Mouse (Mus musculus) bone marrow, adult 2 months (tissue): Measurements from ENCODE around the gene Gm3404. TPM values are rescaled to one million over a fixed set of nuclear protein-coding genes. Genes with fewer than 3 reads are reported as not detected.
"Not testable (repeated sequence)": the region's sequence is repeated elsewhere in the genome, so short reads cannot be mapped to it uniquely, and the experiment has no call there.

Experiments used
- H3K27ac ChIP-seq: fragments of 200-500 bp; 2 replicates; pipeline ENCODE4 v1.5.1; 2012; ENCODE audit warnings: low read depth, mild to moderate bottlenecking, control low read depth, inconsistent platforms, low read length; ENCODE audit not compliant: control insufficient read depth, poor library complexity, insufficient read depth
- H3K4me1 ChIP-seq: fragments of 200-500 bp; 2 replicates; pipeline ENCODE4 v1.6.1; 2011; ENCODE audit warnings: low read length; ENCODE audit not compliant: control insufficient read depth, insufficient read depth
- H3K4me3 ChIP-seq: fragments of 200-500 bp; replicated peaks from 2 replicates; pipeline ENCODE3; 2011; ENCODE audit warnings: mild to moderate bottlenecking, low read depth, low read length, control low read depth; ENCODE audit not compliant: control insufficient read depth
- CTCF ChIP-seq: fragments of 200-500 bp; IDR thresholded peaks from 2 replicates; pipeline ENCODE4 v1.5.1; 2011; ENCODE audit warnings: low read length, control low read depth; ENCODE audit not compliant: control insufficient read depth, insufficient read depth
- POLR2A ChIP-seq: fragments of 200-500 bp; IDR thresholded peaks from 2 replicates; pipeline ENCODE4 v1.6.1; 2011; ENCODE audit warnings: low read depth, mild to moderate bottlenecking, control low read depth, low read length, borderline replicate concordance; ENCODE audit not compliant: control insufficient read depth
- WGBS: fragments of 180-500 bp; shearing (Covaris S2); methylation state at CpG from one replicate; pipeline ENCODE4 v1.1.7; 2018; 5-methylcytosine and 5-hydroxymethylcytosine counted together
- polyA plus RNA-seq: library from polyadenylated mRNA; stranded (reverse); fragments of >200 nt; gene quantifications from 2 replicates; pipeline ENCODE4 v1.2.4, GENCODE M21; 2011; ENCODE audit warnings: low replicate concordance; ENCODE audit not compliant: missing spikeins, insufficient read depth, insufficient read length

The Gm3404 gene
- polyA plus RNA-seq, 1 experiment: not detected

GRCm38 (mm10) chr5:146567054-146567453 is 41.5 kb downstream of the Gm3404 start:
- 58% methylated on average over 4 of the region's 4 CpGs for WGBS

DNA sequence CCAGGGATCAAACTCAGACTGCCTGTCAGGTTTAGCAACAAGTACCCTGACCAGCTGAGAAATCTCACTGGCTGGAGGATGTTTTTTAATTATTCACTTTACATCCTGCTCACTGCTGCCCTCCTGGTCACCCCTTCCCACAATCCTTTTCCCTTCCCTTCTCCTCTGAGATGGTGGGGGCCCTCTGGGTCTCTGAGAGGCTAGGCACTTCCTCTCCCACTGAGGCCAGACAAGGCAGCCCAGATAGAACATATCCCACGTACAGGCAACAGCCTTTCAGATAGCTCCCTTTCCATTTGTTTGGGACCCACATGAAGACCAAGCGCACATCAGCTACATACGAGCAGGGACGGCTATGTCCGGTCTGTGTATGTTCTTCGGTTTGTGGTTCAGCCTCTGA is 44.6 kb downstream of the Gm3404 start:
- H3K27ac ChIP-seq, H3K4me3 ChIP-seq, H3K4me1 ChIP-seq: not testable (repeated sequence)
- WGBS: 68% methylated on average over 6 of the region's 6 CpGs

More at GRCm38 (mm10) chr5:146567054-146567453, 41.5 kb downstream of the Gm3404 start:
- TF ChIP-seq POLR2A: no peak
- TF ChIP-seq CTCF: peak; percentile 42; the same call in 1 of the 2 replicates
- no peak overlapping the region for H3K4me3 ChIP-seq
- no peaks in the 10 kb centered on the region for H3K4me1 ChIP-seq
- no peak overlapping the region for H3K27ac ChIP-seq

- not testable (repeated sequence) for H3K4me1 ChIP-seq, H3K27ac ChIP-seq, H3K4me3 ChIP-seq
- WGBS: 73% methylated on average over 6 of the region's 6 CpGs
These were observed 46.5 kb downstream of the Gm3404 start for GRCm38 (mm10) chr5:146571830-146572734.

DNA sequence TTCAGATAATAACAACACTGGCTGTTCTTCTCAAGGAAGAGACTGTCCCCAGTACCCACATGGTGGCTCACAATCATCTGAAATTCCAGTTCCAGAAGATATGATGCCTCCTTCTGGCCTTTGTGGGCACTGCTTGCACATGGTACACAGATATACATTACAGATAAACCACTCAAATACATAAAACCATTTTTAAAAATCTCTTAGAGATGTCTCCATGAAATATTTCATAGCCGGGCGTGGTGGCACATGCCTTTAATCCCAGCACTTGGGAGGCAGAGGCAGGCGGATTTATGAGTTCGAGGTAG is 47.1 kb downstream of the Gm3404 start:
- H3K4me1 ChIP-seq, H3K4me3 ChIP-seq, H3K27ac ChIP-seq: not testable (repeated sequence)
- WGBS: 91% methylated on average over 4 of the region's 4 CpGs

DNA sequence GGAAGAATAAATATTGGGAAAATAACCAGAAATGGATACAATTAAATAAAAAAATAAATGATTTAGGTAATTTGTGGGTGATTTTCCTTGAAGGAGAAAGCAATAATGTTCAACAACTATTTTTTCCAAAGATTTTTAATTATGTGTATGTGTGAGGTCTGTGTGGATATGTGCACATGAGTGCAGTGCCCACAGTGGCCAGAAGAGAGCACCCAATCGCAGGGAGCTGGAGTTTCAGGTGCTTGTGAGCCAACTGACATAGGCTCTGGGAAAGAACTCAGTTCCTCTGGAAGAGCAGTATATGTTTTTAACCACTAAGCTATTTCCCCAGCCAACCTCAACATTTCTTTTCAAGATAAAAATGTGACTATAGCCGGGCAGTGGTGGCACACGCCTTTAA is 51.1 kb downstream of the Gm3404 start:
- Histone ChIP-seq H3K4me3 (no peak overlapping the region), H3K4me1 (no peaks in the 10 kb centered on the region), H3K27ac (no peak overlapping the region)
- TF ChIP-seq POLR2A (no peak), CTCF (peak; percentile 36; the same call in 1 of the 2 replicates)
- WGBS: 80% methylated on average over 3 of the region's 3 CpGs

Other genes with a start within 250 kb of the Gm3404 start
- gene Wasf3, start 140.8 kb upstream of the Gm3404 start, polyA plus RNA-seq: 0.18 and 0.67 TPM in 2 replicates
- not detected in 2 replicates for gene Gm6408, start 43.8 kb upstream of the Gm3404 start, polyA plus RNA-seq
- not detected in 2 replicates for gene Gm6370, start 34.4 kb upstream of the Gm3404 start, polyA plus RNA-seq
- gene 4930449I24Rik, start 23.4 kb upstream of the Gm3404 start, polyA plus RNA-seq: not detected in 2 replicates
- gene Gm3402, start 11.7 kb upstream of the Gm3404 start, polyA plus RNA-seq: not detected in 2 replicates
- gene Gm3409, start 11.8 kb downstream of the Gm3404 start, polyA plus RNA-seq: not detected in 2 replicates
- not detected in 2 replicates for gene Gm3415, start 30.3 kb downstream of the Gm3404 start, polyA plus RNA-seq
- 0.66 and 1.0 TPM in 2 replicates for gene Gpr12, start 59.4 kb downstream of the Gm3404 start, polyA plus RNA-seq